Mouse (Mus musculus) MEL (cell line): ENCODE data around the gene Nup210l.

Experiments
- ELF1 ChIP-seq: IDR thresholded peaks from 2 replicates; pipeline ENCODE4 v1.6.1; 2014; ENCODE audit warnings: low read depth, mild to moderate bottlenecking, inconsistent platforms, low read length, improper control_type of control experiment, moderate library complexity
- HCFC1 ChIP-seq: IDR thresholded peaks from 2 replicates; pipeline ENCODE4 v1.6.1; 2012; ENCODE audit warnings: low read depth, mild to moderate bottlenecking, inconsistent platforms, low read length, improper control_type of control experiment, moderate library complexity
- MYC ChIP-seq: IDR thresholded peaks from 2 replicates; pipeline ENCODE4 v1.6.1; 2011; ENCODE audit warnings: low read depth, mild to moderate bottlenecking, low read length, improper control_type of control experiment, moderate library complexity
- POLR2A ChIP-seq, 2 experiments: IDR thresholded peaks; 2 replicates each; pipeline ENCODE4 v1.6.1; 2011 to 2012; ENCODE audit warnings: low read length in 2 of 2, mild to moderate bottlenecking in 2 of 2, control low read depth in 1 of 2, improper control_type of control experiment in 1 of 2, low read depth in 1 of 2, moderate library complexity in 1 of 2; ENCODE audit not compliant: control insufficient read depth in 1 of 2, insufficient read depth in 1 of 2, poor library complexity in 1 of 2
- USF1 ChIP-seq: IDR thresholded peaks from 2 replicates; pipeline ENCODE4 v1.6.1; 2014; ENCODE audit warnings: low read depth, mild to moderate bottlenecking, inconsistent platforms, low read length, improper control_type of control experiment, moderate library complexity

DNA sequence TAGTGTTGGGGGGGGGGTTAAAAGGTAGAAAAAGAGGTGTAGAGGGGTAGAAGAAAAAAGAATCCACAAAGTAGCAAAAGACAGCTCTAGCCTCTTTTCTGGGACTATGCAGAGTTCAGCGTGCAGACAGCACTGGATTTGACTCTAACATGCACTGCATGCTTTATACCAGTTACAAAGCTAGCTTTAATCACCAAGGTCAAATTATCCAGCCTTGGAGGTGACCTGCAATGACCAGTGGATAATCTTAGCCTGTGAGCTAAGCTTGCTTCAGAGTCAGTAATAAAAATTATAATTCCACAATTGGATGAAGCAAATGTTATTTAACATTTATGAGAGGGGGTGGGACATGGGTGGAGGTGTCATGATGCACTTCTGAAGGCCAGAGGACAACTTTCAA, 91.7 kb downstream of the Nup210l start:
- no peak for TF ChIP-seq POLR2A (IDR thresholded peaks at IDR 0.05; ENCODE audit: control insufficient read depth in 1 of 2, insufficient read depth in 1 of 2, low read depth in 1 of 2, low read length in 2 of 2, poor library complexity in 1 of 2)
- TF ChIP-seq USF1: no peak
- TF ChIP-seq HCFC1: no peak
- no peak for TF ChIP-seq ELF1
- no peak for TF ChIP-seq MYC
